Mouse (Mus musculus): Measurements from ENCODE around the gene Emc10.

GRCm38 (mm10) chr7:44468644-44469285 is 27.6 kb downstream of the Emc10 start:
- TF ChIP-seq CHD2 (IDR thresholded peaks at IDR 0.05; ENCODE audit: low read depth, low read length): no peak
- no peak for TF ChIP-seq ZNF384 (IDR thresholded peaks at IDR 0.05; ENCODE audit: low read depth, low read length)
